Mouse (Mus musculus) hindbrain, postnatal 0 days (tissue): Measurements from ENCODE around the gene Cdkn3. TPM values are rescaled to one million over a fixed set of nuclear protein-coding genes. Genes with fewer than 3 reads are reported as not detected.
"Not testable (repeated sequence)": the region's sequence is repeated elsewhere in the genome, so short reads cannot be mapped to it uniquely, and the experiment has no call there.

ENCODE experiments used
- ATAC-seq: fragments of 200-750 bp; cut with Nextera tagmentation; 2 replicates; pipeline ENCODE4 v1.8.0; 2017; ENCODE audit warnings: mild to moderate bottlenecking, moderate TSS enrichment, moderate library complexity
- DNase-seq: peaks from one replicate; pipeline ENCODE4 v3.0.0-alpha.2; 2015; ENCODE audit warnings: low spot score
- H3K27ac ChIP-seq: fragments of 300-500 bp; sonication (generic); 2 replicates; pipeline ENCODE4 v1.5.1; 2014; ENCODE audit warnings: mild to moderate bottlenecking
- H3K27me3 ChIP-seq: fragments of 300-500 bp; sonication (generic); 2 replicates; pipeline ENCODE4 v1.6.1; 2014; ENCODE audit warnings: low read length, mixed read lengths; ENCODE audit not compliant: insufficient read depth
- H3K36me3 ChIP-seq: fragments of 300-500 bp; sonication (generic); 2 replicates; pipeline ENCODE4 v1.6.1; 2014; ENCODE audit warnings: low read length, mixed read lengths; ENCODE audit not compliant: insufficient read depth
- H3K4me1 ChIP-seq: fragments of 300-500 bp; sonication (generic); 2 replicates; pipeline ENCODE4 v1.6.1; 2014; ENCODE audit warnings: antibody characterized with exemption, low read length, mixed read lengths; ENCODE audit not compliant: insufficient read depth
- H3K4me2 ChIP-seq: fragments of 300-500 bp; sonication (generic); 2 replicates; pipeline ENCODE4 v1.6.1; 2014; ENCODE audit warnings: low read depth, mild to moderate bottlenecking, low read length, moderate library complexity, mixed read lengths
- H3K4me3 ChIP-seq: fragments of 300-500 bp; sonication (generic); 2 replicates; pipeline ENCODE4 v1.5.1; 2014; ENCODE audit warnings: low read length
- H3K9ac ChIP-seq: fragments of 300-500 bp; sonication (generic); replicated peaks from 2 replicates; pipeline ENCODE4 v1.6.1; 2014; ENCODE audit warnings: mild to moderate bottlenecking, low read length, moderate library complexity, mixed read lengths
- H3K9me3 ChIP-seq: fragments of 300-500 bp; sonication (generic); 2 replicates; pipeline ENCODE4 v1.6.1; 2016; ENCODE audit warnings: low read length, mixed read lengths
- CTCF ChIP-seq: IDR thresholded peaks from 2 replicates; pipeline ENCODE4 v1.5.1; 2016; ENCODE audit warnings: antibody characterized with exemption, control low read depth, low read depth
- WGBS: fragments of 180-500 bp; shearing (Covaris S2); extraction: QIAGEN DNeasy Blood & Tissue Kit; methylation state at CpG from one replicate; pipeline ENCODE4 v1.1.7; 2014; 5-methylcytosine and 5-hydroxymethylcytosine counted together
- polyA plus RNA-seq: library from polyadenylated mRNA; unstranded; fragments of >200 nt; fragmentation: Nextera tagmentation; extraction: Ambion mirVana; gene quantifications from 2 replicates; pipeline ENCODE4 v1.2.1, GENCODE M21; 2015
- total RNA-seq: library from RNA; depleted of rRNA; stranded (reverse); fragments of >200 nt; gene quantifications from 2 replicates; pipeline ENCODE4 v1.2.3, GENCODE M21; 2014; rRNA removed

Cdkn3 gene
- total and polyA plus RNA-seq, 2 experiments from 2014 or later: 1.2 to 10.8 TPM

DNA sequence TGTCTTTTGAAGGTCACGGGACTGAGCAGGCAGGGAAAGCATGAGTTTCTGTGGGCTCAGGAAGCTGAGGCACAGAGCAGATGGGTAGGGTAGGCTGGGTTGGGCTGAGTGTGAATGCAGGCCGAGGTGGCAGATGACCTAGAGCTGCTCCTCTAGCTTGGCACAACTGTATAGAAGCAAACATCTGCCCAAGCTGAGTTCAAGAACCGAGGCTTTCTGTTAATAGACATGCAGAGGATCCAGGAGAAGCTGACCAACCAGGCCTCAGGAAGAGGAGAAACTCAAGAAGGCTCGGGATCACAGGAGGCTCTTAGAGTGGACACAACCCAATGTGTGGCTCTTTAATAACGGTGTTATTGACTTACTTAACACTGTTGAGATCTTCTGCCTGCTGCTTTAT lies 45.8 kb downstream of the Cdkn3 start:
- ATAC-seq: no peak
- DNase-seq: no peak
- no peaks in the 10 kb centered on the region for H3K27me3 ChIP-seq
- H3K4me1 ChIP-seq: no peaks in the 10 kb centered on the region
- H3K36me3 ChIP-seq: peaks cover 9% of the 10 kb centered on the region; the same call in 1 of the 2 replicates
- H3K9ac ChIP-seq: no peak overlapping the region
- H3K27ac ChIP-seq: no peak overlapping the region
- TF ChIP-seq CTCF: no peak
- whole genome bisulfite sequencing: 91% methylated on average over 5 of the region's 5 CpGs
- no peak overlapping the region for H3K4me3 ChIP-seq
- no peaks in the 10 kb centered on the region for H3K9me3 ChIP-seq
- no peak overlapping the region for H3K4me2 ChIP-seq

DNA sequence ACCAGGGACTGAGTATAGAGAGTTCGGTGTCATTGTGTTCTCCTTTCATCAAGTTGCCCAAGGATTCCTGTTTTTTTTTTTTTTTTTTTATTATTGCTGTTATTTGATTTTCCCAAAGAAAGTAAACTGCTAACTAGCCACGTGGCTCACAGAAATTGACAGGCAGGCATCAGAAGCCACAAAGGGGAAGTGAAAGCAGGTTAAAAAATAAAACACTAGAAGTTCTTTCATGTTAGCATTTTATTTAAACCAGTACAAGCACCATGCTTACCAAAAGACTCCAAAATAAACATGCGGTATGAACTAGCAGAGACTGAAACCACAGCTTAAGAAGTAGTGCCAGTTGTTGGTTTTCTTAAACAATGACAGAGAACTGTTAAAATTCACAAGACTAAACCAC lies 47.6 kb downstream of the Cdkn3 start:
- ATAC-seq (no peak), DNase-seq (no peak)
- Histone ChIP-seq H3K4me2 (no peak overlapping the region), H3K4me1 (no peaks in the 10 kb centered on the region), H3K27ac (no peak overlapping the region), H3K36me3 (peaks cover 12% of the 10 kb centered on the region; the same call in 1 of the 2 replicates), H3K27me3 (no peaks in the 10 kb centered on the region), H3K9me3 (no peaks in the 10 kb centered on the region), H3K9ac (no peak overlapping the region), H3K4me3 (no peak overlapping the region)
- TF ChIP-seq CTCF: no peak
- WGBS: 59% methylated on average over 3 of the region's 3 CpGs

DNA sequence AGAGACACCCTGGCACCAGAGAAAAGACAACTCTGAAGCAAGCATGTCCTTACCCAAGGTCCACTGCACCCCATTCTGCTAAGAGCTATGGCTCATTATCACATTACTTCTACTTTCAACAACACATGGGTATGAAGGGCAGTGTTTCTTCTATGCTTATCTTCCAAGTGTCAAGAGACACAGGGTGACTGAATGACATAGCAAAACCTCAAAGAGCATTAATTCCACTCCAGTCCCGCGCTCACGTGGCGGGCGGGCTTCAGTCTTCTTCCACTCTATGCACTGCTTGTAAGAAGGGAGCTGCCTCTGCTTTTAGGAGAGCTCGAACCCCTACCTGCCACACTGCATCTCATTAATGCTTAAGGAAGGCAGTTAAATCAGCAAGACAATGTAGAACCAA lies 55.3 kb downstream of the Cdkn3 start:
- Histone ChIP-seq H3K4me2 (no peak overlapping the region), H3K4me1 (peaks cover 7% of the 10 kb centered on the region; the same call in 1 of the 2 replicates), H3K27ac (no peak overlapping the region), H3K9ac (no peak overlapping the region), H3K36me3 (peaks cover 28% of the 10 kb centered on the region; the same call in 1 of the 2 replicates), H3K4me3 (no peak overlapping the region), H3K27me3 (no peaks in the 10 kb centered on the region), H3K9me3 (no peaks in the 10 kb centered on the region)
- DNase-seq (no peak), ATAC-seq (no peak)
- 84% methylated on average over 6 of the region's 6 CpGs for WGBS
- TF ChIP-seq CTCF: no peak

DNA sequence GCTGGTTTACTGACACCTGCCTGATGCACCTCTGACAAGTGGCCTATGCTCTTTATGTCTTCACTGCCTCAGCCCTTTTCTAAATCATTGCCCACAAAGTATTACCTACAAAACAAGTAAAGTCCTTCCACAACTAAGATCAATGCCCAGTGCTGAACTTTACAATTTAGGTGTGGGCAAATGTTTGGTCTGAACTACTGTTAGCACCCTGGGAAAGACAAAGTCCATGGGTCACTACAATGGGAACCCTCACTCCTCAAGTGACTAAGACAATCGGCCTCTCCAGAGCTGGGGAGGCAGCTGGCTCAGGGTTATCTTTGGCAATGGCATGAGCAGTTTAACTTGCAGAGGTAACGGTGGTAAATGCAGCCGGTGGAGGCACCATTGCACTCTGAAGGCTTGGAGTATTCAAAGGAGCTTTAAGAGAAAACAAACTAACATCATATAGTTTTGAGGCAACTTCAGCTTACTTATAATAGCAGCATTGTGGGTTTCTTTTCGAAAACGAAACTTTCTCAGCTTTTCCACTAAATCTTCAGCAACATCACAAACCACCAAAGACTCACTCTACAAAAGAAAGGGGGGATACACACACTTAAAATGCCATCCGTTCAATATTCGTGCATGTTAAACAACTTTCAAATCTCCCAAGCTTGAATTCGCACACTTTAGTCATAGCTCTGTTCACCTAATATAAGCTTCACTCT lies 56.7 kb downstream of the Cdkn3 start:
- H3K4me1 ChIP-seq: peaks cover 14% of the 10 kb centered on the region; the same call in 1 of the 2 replicates
- H3K9ac ChIP-seq: no peak overlapping the region
- DNase-seq (no peak), ATAC-seq (no peak)
- H3K36me3 ChIP-seq: peaks cover 21% of the 10 kb centered on the region; the same call in 1 of the 2 replicates
- no peak overlapping the region for H3K4me2 ChIP-seq
- H3K27me3 ChIP-seq: no peaks in the 10 kb centered on the region
- WGBS: 95% methylated on average over 8 of the region's 8 CpGs
- H3K4me3 ChIP-seq: no peak overlapping the region
- no peak for TF ChIP-seq CTCF
- no peak overlapping the region for H3K27ac ChIP-seq
- no peaks in the 10 kb centered on the region for H3K9me3 ChIP-seq

DNA sequence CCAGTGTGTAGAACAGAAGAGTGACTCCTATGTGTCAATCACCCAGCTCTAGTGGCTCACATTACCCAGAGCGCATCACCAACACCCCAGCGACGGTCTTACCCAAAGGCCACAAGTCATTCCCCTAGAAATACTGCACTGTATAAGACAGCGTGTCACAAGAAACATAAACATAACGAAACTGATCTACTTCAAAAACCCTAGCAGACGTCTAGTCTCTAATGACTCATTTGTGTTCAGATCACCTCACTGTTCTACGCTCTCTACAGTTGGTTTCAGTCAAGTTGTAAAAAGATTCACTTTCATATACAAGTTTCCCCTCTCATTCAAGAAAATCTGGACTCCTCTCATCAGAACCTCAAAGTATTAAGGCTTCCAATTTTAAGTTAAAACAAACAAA lies 58.4 kb downstream of the Cdkn3 start:
- Histone ChIP-seq H3K27me3 (no peaks in the 10 kb centered on the region), H3K4me3 (no peak overlapping the region), H3K4me2 (no peak overlapping the region), H3K36me3 (peaks cover 16% of the 10 kb centered on the region; the same call in 1 of the 2 replicates), H3K9ac (no peak overlapping the region), H3K27ac (no peak overlapping the region), H3K4me1 (peaks cover 14% of the 10 kb centered on the region; the same call in 1 of the 2 replicates), H3K9me3 (no peaks in the 10 kb centered on the region)
- ATAC-seq: no peak
- whole genome bisulfite sequencing: 94% methylated on average over 7 of the region's 7 CpGs
- TF ChIP-seq CTCF: no peak
- DNase-seq: no peak

DNA sequence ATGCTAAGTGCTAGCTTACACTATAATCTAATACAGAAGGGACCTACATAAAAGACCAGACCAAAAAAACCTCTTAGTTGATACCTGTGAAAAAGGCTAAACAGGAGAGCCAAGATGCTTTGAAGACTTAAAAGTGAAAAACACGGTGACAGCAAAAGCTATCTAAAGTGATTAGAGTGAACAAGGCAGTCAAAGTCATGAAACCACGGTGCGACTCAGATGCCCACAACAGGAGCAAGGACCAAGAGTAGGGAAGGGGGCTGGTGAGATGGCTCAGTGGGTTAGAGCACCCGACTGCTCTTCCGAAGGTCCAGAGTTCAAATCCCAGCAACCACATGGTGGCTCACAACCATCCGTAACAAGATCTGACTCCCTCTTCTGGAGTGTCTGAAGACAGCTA lies 59.6 kb downstream of the Cdkn3 start:
- H3K4me1 ChIP-seq: peaks cover 14% of the 10 kb centered on the region; the same call in 1 of the 2 replicates
- not testable (repeated sequence) for H3K4me2 ChIP-seq, H3K4me3 ChIP-seq, ATAC-seq, H3K9me3 ChIP-seq, H3K9ac ChIP-seq, H3K27ac ChIP-seq, DNase-seq, H3K27me3 ChIP-seq
- H3K36me3 ChIP-seq: peaks cover 11% of the 10 kb centered on the region; the same call in 1 of the 2 replicates
- WGBS: 96% methylated on average over 5 of the region's 6 CpGs

Other genes starting within 250 kb of the Cdkn3 start
- gene Cnih1, start 27.9 kb downstream of the Cdkn3 start, total RNA-seq: 114 and 123 TPM in 2 replicates
- gene Cnih1, start 27.9 kb downstream of the Cdkn3 start, polyA plus RNA-seq: 208 and 214 TPM in 2 replicates
- 121 and 126 TPM in 2 replicates for gene Gmfb, start 61.7 kb downstream of the Cdkn3 start, total RNA-seq
- gene Gmfb, start 61.7 kb downstream of the Cdkn3 start, polyA plus RNA-seq: 113 and 117 TPM in 2 replicates
- gene Cgrrf1, start 71.6 kb downstream of the Cdkn3 start, total RNA-seq: 10.2 and 24.9 TPM in 2 replicates
- 27.6 and 33.0 TPM in 2 replicates for gene Cgrrf1, start 71.6 kb downstream of the Cdkn3 start, polyA plus RNA-seq
- gene Samd4, start 122.3 kb downstream of the Cdkn3 start, total RNA-seq: 14.3 and 14.7 TPM in 2 replicates
- 4.4 and 4.9 TPM in 2 replicates for gene Samd4, start 122.3 kb downstream of the Cdkn3 start, polyA plus RNA-seq